Mouse (Mus musculus): Measurements from ENCODE around the gene Ubxn11. TPM values are rescaled to one million over a fixed set of nuclear protein-coding genes. Genes with fewer than 3 reads are reported as not detected.

Gene Ubxn11
- polyA plus RNA-seq, 1 experiment from 2014 or later: 0.88 TPM

DNA sequence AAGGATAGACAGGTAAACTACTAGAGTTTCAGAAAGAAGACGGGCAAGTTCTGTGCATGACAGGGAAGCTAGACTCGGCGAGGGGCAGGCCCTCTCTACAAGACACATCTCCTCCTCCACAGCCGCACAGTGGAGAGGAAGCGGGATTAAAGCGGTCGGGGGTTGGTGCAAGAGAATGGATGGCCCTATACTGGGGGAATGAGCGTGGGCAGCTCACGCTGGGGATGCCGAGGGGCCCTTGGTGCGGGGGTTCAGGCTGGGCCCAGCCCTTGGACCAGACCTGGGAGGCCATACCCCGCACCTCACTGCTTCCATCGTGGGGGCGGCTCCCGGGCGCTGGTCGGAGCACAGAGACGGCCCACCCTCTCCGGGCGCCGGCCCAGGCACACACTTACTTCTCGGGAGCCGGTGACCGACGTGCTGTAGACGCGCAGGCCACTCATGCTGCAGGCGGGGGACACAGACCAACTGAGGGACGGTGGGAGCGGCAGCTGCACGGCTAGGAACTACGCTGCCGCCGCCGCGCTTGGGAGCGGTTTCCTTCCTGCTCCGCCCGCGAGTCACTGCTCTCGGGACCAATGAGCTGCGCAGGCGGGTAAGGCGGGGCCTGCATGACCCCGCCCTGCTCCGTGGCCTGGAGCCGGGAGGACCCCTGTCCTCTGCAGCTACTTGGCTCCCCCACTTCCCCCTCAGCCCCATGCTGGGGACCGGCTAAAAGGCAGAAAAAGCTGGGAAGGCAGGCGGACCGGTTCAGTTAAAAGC lies 26.0 kb downstream of the Ubxn11 start, which contains the start of gene Sh3bgrl3:
Gene Sh3bgrl3 (minus strand): TSS at position 569 of the 762 bp plus-strand sequence.
- TF ChIP-seq CTCF (IDR thresholded peaks at IDR 0.05; ENCODE audit: low read depth) (no peak), EP300 (IDR thresholded peaks at IDR 0.05; ENCODE audit: low read depth) (no peak)
- peaks cover 46% of the 10 kb centered on the region for H3K4me1 ChIP-seq (ENCODE audit: insufficient read depth)
- DNase-seq: peak; percentile 90
- H3K4me2 ChIP-seq (ENCODE audit: low read depth, low read length): peak within 1 kb of the TSS; percentile 84
- peak within 1 kb of the TSS; percentile 85 for H3K9ac ChIP-seq (replicated peaks)
- no peaks in the 10 kb centered on the region for H3K27me3 ChIP-seq (ENCODE audit: insufficient read depth, low read length)
- peak; percentile 91 for ATAC-seq
- no peaks in the 10 kb centered on the region for H3K9me3 ChIP-seq (ENCODE audit: low read length)
- H3K27ac ChIP-seq (ENCODE audit: low read depth): peak within 1 kb of the TSS; percentile 83
- H3K4me3 ChIP-seq (ENCODE audit: low read depth, low read length): peak within 1 kb of the TSS; percentile 63
- WGBS (ENCODE audit: insufficient replicate concordance): under 1% methylated on average over 50 of the region's 50 CpGs
- peaks cover 7% of the 10 kb centered on the region for H3K36me3 ChIP-seq (replicated peaks; ENCODE audit: insufficient read depth, low read length)

DNA sequence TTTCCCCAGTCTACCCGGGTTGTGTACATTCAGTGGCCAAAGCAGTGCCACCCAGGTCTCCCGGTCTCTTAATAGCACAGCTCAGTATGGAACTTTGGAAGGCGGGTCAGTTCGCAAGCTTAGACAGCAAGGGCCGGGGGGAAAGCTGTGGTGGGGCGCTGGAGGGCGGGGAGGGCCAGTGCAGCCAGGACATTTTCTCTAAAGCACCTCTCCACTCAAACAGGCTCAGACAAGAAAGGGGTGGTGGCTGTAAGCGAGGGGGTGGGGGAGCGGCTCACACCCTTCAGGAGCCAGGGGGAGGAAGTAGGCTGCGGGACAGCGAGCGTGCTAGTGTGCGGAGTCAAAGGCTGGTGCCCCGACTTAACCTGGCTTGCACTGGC lies 26.6 kb downstream of the Ubxn11 start:
- Histone ChIP-seq H3K27me3 (ENCODE audit: insufficient read depth, low read length) (no peaks in the 10 kb centered on the region), H3K4me1 (ENCODE audit: insufficient read depth) (peaks cover 43% of the 10 kb centered on the region), H3K36me3 (replicated peaks; ENCODE audit: insufficient read depth, low read length) (peaks cover 7% of the 10 kb centered on the region), H3K9ac (replicated peaks) (peak overlapping the region; percentile 85), H3K9me3 (ENCODE audit: low read length) (no peaks in the 10 kb centered on the region), H3K4me3 (ENCODE audit: low read depth, low read length) (peak overlapping the region; percentile 63), H3K4me2 (ENCODE audit: low read depth, low read length) (peak overlapping the region; percentile 84), H3K27ac (ENCODE audit: low read depth) (peak overlapping the region; percentile 83)
- ATAC-seq (peak; percentile 60), DNase-seq (peak; percentile 62)
- TF ChIP-seq EP300 (IDR thresholded peaks at IDR 0.05; ENCODE audit: low read depth): no peak
- TF ChIP-seq CTCF (IDR thresholded peaks at IDR 0.05; ENCODE audit: low read depth): no peak
- WGBS (ENCODE audit: insufficient replicate concordance): 1% methylated on average over 14 of the region's 14 CpGs

DNA sequence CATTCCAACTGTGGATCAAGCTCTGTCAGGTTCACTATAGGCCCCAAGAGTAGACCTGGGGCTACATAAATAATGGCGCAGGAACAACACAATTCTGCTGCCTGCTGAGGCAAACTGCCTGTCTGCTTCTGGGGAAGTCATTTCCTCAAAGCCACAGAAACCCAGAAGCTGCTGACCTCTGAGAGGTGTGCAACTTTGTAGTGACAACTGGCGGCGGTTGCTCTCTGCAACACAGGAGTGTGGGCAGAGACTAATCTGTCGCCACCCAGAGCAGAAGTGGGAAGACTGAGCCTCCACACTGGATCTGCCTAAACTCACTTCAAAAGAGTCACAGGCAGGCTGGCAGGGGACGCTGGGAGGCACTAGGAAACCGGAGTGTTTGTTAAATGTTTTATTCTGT lies 27.1 kb downstream of the Ubxn11 start:
- 31% methylated on average over 6 of the region's 6 CpGs for WGBS (ENCODE audit: insufficient replicate concordance)
- ATAC-seq (no peak), DNase-seq (peak; percentile 53)
- Histone ChIP-seq H3K27me3 (ENCODE audit: insufficient read depth, low read length) (no peaks in the 10 kb centered on the region), H3K4me2 (ENCODE audit: low read depth, low read length) (peak overlapping the region; percentile 84), H3K4me1 (ENCODE audit: insufficient read depth) (peaks cover 38% of the 10 kb centered on the region), H3K9me3 (ENCODE audit: low read length) (no peaks in the 10 kb centered on the region), H3K4me3 (ENCODE audit: low read depth, low read length) (peak overlapping the region; percentile 63), H3K9ac (replicated peaks) (peak overlapping the region; percentile 85), H3K27ac (ENCODE audit: low read depth) (peak overlapping the region; percentile 83), H3K36me3 (replicated peaks; ENCODE audit: insufficient read depth, low read length) (peaks cover 7% of the 10 kb centered on the region)
- TF ChIP-seq CTCF (IDR thresholded peaks at IDR 0.05; ENCODE audit: low read depth): no peak
- no peak; the same call in 1 of the 2 replicates for TF ChIP-seq EP300 (IDR thresholded peaks at IDR 0.05; ENCODE audit: low read depth)

DNA sequence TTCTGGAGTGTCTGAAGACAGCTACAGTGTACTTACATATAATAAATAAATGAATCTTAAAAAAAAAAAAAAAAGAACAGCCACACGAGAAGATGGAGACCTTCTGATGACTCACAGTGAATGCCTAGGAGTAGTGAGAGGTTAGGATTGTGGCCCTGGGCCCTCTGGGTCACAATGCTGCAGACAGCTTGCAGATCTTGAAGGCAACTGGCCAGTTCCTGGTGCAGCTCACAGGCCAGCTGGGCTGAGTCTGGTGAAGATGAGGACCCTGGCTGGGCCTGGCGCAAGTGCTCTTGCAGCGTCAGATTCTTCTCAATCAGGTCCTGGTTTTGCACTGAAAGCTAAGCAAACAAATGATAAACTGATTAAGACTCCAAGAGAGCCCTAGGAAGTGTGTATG lies 29.7 kb downstream of the Ubxn11 start:
- Histone ChIP-seq H3K4me2 (ENCODE audit: low read depth, low read length) (no peak overlapping the region), H3K27me3 (ENCODE audit: insufficient read depth, low read length) (no peaks in the 10 kb centered on the region), H3K4me1 (ENCODE audit: insufficient read depth) (peaks cover 35% of the 10 kb centered on the region), H3K9ac (replicated peaks) (no peak overlapping the region), H3K4me3 (ENCODE audit: low read depth, low read length) (no peak overlapping the region), H3K27ac (ENCODE audit: low read depth) (no peak overlapping the region), H3K9me3 (ENCODE audit: low read length) (no peaks in the 10 kb centered on the region), H3K36me3 (replicated peaks; ENCODE audit: insufficient read depth, low read length) (peaks cover 13% of the 10 kb centered on the region)
- no peak for TF ChIP-seq CTCF (IDR thresholded peaks at IDR 0.05; ENCODE audit: low read depth)
- no peak for TF ChIP-seq EP300 (IDR thresholded peaks at IDR 0.05; ENCODE audit: low read depth)
- DNase-seq (no peak), ATAC-seq (no peak)
- WGBS (ENCODE audit: insufficient replicate concordance): 81% methylated on average over 3 of the region's 3 CpGs

DNA sequence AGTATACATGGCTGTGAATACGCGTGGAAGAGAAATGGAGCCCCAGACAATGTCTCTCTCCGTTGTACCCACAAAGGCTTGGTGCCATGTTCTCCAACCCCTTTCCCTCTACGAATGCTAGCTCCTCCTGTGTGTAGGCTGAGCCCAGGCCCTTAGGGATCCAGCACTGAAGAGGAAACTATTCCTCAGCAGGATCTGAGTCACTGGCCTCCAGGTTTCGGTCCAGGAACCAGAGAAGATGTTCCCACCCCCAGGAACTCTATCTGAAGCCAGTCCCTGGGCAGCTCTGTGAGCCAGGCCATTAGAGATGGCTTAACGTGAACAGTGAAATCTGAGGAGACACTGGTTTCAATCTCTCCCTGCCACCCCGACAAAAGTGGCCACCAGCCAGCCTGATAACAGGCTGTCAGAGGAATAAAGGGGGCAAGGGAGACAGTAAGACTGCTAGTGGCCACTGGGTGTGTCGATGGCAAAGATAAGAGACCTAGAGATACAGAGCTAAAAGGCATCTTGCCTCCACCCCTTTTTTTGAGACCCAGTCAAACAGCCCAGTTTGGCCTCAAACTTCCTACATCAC lies 30.2 kb downstream of the Ubxn11 start:
- ATAC-seq (no peak), DNase-seq (no peak)
- Histone ChIP-seq H3K4me2 (ENCODE audit: low read depth, low read length) (no peak overlapping the region), H3K4me3 (ENCODE audit: low read depth, low read length) (no peak overlapping the region), H3K27ac (ENCODE audit: low read depth) (no peak overlapping the region), H3K4me1 (ENCODE audit: insufficient read depth) (peaks cover 31% of the 10 kb centered on the region), H3K27me3 (ENCODE audit: insufficient read depth, low read length) (no peaks in the 10 kb centered on the region), H3K9ac (replicated peaks) (no peak overlapping the region), H3K9me3 (ENCODE audit: low read length) (no peaks in the 10 kb centered on the region), H3K36me3 (replicated peaks; ENCODE audit: insufficient read depth, low read length) (peaks cover 14% of the 10 kb centered on the region)
- TF ChIP-seq CTCF (IDR thresholded peaks at IDR 0.05; ENCODE audit: low read depth) (no peak), EP300 (IDR thresholded peaks at IDR 0.05; ENCODE audit: low read depth) (no peak)
- WGBS (ENCODE audit: insufficient replicate concordance): 68% methylated on average over 8 of the region's 8 CpGs

DNA sequence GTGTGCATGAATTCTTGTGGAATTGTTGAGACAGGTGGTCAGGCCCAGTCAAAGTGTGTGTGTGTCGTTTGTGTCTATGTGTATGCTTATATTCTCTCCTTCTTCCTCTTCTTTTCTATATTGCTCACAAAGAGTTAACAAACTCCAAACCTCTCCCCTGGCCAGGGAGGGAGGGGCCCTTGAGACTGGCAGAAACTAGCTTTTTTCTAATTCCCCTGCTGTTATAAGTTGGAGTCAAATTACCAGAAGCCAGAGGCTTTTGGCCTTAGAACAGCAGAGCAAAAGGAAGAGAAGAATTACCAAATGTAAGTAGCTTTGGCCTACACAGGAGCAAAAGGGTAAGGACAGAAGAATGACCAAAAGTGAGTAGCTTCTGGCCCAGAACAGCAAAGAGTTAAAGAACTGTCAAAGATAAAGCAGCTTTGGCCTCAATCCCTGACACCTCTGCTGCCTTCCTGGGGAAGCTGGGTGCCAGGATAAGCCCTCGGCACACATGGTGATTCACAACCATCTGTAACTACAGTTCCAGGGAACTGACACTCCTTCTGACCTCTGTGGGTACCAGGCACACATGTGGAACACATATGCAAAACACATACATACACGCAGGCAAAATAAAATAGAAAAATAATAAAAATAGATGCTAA lies 34.0 kb downstream of the Ubxn11 start:
- Histone ChIP-seq H3K9ac (replicated peaks) (no peak overlapping the region), H3K4me2 (ENCODE audit: low read depth, low read length) (no peak overlapping the region), H3K36me3 (replicated peaks; ENCODE audit: insufficient read depth, low read length) (peaks cover 18% of the 10 kb centered on the region), H3K27me3 (ENCODE audit: insufficient read depth, low read length) (no peaks in the 10 kb centered on the region), H3K4me1 (ENCODE audit: insufficient read depth) (no peaks in the 10 kb centered on the region), H3K4me3 (ENCODE audit: low read depth, low read length) (no peak overlapping the region), H3K27ac (ENCODE audit: low read depth) (no peak overlapping the region), H3K9me3 (ENCODE audit: low read length) (no peaks in the 10 kb centered on the region)
- ATAC-seq (no peak), DNase-seq (no peak)
- WGBS (ENCODE audit: insufficient replicate concordance): 59% methylated on average over 3 of the region's 3 CpGs
- TF ChIP-seq CTCF (IDR thresholded peaks at IDR 0.05; ENCODE audit: low read depth) (no peak), EP300 (IDR thresholded peaks at IDR 0.05; ENCODE audit: low read depth) (no peak)
